Mouse (Mus musculus) left cerebral cortex, adult 9 months (tissue): ENCODE data around the gene Acot1.
"Not testable (repeated sequence)": the region's sequence is repeated elsewhere in the genome, so short reads cannot be mapped to it uniquely, and the experiment has no call there.

Source experiments
- DNase-seq, 2 experiments: peaks; one replicate each; pipeline ENCODE4 v3.0.0; 2022; ENCODE audit warnings: low spot score in 2 of 2

Acot1 gene

DNA sequence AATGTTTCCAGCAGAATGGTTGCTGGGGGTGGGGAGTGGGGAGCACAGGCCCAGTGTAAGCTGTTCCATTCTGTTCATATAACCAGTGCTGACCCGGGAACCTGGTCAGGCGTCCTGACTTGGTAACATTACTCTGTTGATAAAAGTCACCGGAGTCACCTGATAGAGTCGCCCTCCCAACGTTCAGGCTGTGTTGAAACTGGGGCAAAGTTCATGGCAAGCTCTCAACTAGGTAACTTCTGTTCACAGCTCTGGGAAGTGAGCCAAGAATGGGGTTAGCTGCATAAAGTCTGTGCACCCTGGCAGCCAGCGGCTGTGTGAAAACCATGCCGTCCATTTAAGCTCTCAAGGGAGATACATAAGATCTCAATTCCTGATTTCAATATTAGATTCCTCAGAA lies 11.2 kb downstream of the Acot1 start:
- DNase-seq: not testable (repeated sequence)

DNA sequence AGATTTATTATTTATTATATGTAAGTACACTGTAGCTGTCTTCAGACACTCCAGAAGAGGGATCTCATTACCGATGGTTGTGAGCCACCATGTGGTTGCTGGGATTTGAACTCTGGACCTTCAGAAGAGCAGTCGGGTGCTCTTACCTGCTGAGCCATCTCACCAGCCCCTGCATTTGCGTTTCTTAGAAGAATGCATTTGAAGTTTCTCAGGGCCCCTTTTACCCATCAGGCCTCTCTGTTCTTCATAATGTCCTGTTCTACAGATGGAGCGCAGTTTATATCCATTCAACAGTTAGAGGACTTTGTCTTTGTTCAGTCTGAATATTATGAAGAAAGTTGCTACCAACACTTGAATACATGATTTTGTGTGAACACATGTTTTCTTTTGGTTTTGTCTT lies 13.0 kb downstream of the Acot1 start:
- not testable (repeated sequence) for DNase-seq

DNA sequence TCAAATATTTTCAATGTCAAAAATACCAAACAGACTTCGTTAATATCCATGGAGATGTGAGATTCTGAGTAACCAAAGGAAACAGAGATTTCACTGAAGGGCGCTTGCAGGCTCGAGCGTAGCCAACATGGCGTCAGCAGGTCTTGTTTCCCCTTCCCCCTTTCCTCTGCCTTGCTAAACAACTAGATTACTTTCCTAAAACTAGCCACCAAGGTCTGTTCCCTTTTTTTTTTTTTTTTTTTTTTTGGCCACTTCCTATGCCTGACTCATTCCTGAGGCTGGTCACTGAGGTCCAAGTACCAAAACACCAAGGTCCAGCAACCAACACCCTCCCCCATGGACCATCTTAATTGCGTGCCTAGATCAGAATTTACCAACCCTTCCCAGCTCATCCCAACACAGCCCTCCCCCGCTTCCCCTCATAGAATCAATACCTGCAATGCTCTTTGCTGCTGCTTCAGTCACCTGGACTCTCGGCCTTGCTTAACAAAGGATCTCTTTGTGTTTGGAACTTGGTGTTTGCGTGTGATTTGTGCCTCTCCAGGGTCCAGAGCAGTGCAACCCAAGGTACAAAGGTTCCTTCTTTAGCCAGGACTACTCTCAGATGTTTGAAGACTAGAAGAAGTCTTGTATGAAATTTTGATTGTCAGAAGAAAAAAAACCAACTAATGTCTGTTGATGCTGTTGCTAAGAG lies 13.9 kb downstream of the Acot1 start:
- no peak for DNase-seq

DNA sequence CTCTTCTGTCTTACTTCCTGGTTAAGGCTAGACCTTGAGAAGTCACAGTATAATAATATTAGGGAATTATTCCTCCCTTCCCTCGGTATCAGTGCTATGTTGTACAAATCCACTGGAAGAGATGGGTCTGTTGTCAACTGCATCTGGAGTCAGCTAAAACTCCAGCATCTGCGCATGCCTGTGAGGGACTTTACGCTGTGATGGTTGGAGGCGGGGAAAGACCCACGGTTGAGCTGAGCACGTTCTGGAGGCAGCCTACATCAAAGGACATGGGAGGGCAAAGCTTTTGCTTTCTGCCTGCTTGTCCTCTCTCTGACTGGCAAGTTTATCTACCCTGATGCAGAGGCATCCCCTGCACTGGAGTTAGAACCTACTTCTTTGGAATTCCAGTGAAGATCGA lies 16.6 kb downstream of the Acot1 start:
- no peak for DNase-seq

DNA sequence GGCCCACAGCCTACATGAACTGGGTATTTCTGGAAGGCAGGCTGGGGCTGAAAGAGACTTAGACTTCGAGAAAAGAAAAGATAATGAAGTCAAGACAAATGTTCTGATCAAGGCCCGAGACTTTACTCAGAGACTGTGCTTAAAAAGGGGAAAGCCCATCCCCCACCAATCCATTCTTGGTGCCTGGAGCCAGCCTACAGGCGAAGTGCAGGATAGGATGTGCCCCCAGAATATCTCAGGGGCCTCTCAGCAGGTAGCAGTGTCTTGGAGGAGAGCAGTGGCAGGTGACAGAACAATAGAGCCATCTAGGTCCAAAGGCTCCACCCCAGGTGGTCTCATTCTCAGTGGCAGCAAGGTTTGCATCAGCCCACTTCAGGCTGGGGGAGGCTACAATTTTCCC lies 19.0 kb downstream of the Acot1 start:
- DNase-seq: not testable (repeated sequence)

DNA sequence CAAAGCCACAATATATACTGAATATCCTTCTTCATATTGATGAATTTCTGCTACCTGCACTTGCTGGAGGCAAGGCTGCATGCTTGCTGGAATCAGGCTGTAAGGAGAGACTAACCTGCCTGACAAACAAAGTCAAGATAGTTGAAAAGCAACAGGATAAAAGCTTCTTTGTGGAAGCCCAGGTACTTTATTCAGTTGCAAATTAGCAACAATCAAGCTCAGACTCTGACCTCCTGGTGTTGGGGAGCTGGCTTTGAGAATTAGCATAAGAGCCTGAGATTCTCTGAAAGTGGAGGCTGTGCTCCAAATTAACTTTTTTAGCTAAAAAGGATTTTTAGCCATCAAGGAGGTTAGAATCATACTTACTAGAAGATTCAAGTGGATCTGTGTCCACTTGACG lies 19.8 kb downstream of the Acot1 start:
- DNase-seq: not testable (repeated sequence)

DNA sequence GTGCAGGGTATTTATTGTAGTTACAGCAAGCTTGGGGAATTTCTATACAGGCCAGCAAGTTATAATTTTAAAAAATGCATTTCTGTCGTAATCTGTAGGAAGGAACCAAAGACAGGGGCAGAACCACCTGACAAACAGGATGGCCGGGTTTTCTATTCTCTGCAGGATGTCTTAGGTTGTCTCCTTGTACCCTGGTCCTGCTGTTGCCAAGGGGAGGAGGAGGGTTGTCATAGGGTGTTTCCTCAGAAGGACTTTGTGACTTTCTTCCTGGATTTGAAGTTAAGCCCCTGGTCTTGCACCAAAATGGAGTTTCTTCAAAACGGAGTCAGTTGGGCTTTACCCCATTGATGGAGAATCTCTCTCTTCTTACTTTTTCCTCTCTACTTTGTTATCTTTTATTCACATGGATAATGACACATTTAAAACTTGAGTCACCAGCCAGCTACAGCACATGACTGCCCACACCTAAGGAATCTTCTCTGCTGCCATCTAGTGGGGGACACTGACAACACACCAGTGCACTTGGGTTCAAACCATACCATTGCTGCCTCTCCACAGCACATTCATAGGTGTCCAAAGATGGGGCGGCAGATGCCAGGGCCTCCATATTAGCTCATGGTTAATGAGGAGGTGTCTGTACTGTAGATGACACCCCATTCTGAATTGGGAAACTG lies 21.5 kb downstream of the Acot1 start:
- DNase-seq: peak in 1 of 2 experiments; percentile 86

DNA sequence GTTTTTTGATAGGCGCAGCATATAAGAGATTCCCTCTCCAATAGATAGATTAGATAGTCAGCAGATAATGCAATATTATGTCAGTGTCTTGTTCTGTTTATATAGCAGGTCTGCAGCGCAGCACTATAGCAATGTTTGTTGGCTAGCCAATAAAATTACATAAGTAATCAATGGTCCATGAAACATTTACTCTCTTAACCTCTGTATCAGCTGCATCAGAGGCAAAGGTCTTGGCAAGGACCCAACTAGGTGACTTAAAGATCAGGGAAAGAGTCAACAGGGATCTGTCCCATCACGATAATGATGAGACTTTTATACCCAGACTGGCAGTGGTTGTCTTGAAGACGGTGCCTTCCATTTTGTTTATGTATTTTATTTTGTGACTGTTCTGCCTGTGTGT lies 23.6 kb downstream of the Acot1 start:
- DNase-seq: no peak

DNA sequence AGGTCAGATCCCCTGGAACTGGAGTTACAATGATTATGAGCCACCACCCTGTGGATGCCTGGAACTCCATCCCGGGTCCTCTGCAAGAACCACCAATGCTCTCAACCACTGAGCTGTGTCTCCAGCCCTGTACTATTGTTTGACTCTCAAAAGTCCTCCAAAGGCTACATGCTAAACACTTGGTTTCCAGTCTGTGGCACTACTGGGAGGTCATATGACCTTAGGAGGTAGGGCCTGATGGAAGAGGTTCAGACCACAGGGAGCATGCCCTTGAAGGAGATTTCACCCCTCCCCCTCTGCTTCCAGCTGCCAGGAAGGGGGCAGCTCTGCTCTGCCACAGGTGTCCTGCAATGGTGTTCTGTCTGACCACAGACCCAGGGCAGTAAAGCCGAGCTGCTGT lies 24.0 kb downstream of the Acot1 start:
- DNase-seq: not testable (repeated sequence)

DNA sequence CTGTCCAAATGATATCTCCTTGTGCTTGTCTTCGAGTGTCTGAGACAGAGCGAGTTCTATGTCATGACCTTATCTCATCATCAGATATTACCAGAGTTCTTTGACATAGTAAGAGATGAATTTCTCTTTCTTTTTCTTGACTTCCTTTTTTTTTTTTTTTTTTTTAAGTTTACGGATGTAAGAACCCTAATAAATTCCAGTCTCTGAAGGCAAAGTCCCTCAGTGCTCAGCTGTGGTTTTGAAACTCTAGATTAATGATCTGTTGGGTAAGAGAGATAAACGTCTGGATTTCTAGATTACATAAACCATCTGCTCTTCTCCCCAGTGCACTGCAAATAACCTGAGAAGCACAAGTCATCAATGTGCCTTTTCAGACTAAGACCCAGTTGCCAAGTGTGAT lies 24.8 kb downstream of the Acot1 start:
- DNase-seq: no peak

DNA sequence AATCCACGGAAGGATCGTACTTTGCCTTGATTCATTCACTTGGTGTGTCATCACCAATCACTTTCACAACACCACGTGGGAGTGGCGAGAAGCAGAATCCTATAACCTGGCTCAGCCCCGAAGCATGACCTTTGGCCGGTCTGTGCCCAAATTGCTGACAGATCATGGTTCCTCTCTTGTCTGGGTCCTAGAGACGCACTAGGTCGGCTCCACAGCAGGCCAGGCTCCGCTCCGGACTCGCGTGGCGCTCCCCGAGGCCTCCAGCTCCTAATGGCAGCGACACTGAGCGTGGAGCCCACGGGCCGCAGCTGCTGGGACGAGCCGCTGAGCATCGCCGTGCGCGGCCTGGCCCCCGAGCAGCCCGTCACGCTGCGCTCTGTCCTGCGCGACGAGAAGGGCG lies 29.0 kb downstream of the Acot1 start, which contains the start of gene Acot4:
Gene Acot4, plus strand, starts transcription at position 139 of the 400 bp plus-strand sequence.
- DNase-seq: peak in 1 of 2 experiments; percentile 17

DNA sequence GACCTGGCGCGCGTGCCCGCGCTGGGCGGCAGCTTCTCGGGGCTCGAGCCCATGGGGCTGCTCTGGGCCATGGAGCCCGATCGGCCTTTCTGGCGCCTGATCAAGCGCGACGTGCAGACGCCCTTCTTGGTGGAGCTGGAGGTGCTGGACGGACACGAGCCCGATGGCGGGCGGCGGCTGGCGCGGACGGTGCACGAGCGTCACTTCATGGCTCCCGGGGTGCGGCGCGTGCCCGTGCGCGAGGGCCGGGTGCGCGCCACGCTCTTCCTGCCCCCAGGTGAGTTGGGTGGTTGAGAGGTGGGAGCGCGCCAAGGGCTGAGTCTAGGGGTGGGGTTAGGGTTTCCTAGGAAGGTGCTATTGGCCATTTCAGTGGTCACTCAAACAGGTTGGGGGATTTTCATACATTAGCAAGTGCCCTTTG lies 29.4 kb downstream of the Acot1 start, which contains the start of gene Gm49366:
Gene Gm49366, plus strand, starts transcription at position 245 of the 421 bp plus-strand sequence.
- DNase-seq: peak in 1 of 2 experiments; percentile 34

DNA sequence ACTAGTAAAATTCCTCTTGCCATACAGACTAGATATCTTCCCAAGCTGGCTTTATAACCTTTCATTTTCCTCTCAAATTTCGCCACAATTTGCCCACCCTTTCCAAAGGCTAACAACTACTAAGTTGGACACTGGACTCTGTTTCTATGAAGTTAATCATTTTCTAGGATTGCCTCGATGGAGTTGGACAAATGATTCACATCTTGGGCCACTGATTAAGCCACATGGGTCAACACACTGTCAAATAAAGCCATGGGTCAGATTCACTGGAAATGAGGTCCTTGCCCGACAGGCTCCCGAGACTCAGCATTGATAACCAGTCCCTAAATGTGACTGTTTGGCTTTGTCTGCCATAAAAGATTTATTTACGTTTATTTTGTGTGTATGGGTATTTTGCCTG lies 33.0 kb downstream of the Acot1 start:
- DNase-seq: no peak

DNA sequence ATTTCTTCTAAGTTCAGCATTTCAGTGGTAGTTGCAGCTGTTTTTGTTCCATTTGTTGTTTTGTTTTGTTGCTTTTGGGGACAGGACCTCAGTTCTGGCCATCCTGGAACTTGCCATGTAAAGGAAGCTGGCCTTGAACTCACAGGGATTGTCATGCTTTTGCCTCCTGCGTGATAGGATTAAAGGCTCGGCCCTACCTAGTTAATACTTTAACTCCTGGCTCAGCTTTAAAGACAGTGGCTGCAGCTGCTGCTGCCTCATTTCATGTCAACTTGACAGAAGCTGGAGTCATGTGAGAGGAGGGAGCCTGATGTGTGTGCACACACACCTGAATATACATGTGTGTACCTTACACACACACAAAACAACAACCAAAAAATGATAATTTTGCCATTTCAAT lies 34.8 kb downstream of the Acot1 start:
- no peak for DNase-seq

DNA sequence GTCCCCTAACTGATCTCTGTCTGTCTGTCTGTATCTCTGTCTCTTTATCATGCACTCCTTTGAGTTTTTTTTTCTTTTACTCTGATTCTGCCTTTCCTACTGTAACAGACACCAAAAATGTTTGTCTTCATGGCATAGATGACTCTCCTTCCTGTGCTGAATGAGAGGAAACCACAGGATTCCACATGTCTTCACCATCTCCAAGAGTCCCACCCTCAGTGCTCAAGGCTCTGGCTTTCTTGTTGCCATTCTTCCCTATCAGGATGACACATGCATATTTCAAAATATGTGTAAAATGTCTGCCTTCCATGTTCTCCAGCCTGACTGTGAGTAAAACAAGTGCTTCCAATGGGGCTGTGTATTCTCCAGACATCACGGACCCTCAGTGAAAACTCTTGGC lies 37.6 kb downstream of the Acot1 start:
- DNase-seq: no peak

DNA sequence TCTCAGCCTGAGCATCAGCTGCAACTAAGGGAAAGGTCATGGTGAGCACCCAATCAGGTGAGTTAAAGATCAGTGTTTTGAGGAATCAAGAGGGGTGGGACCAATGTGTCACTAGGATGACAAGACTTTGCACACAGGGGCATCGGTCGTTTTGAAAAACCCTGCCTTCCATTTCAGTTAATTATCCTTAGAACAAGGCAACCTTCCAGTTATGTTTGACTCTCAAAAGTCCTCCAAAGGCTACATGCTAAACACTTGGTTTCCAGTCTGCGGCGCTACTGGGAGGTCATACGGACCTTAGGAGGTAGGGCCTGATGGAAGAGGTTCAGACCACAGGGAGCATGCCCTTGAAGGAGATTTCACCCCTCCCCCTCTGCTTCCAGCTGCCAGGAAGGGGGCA lies 41.5 kb downstream of the Acot1 start:
- DNase-seq: not testable (repeated sequence)

DNA sequence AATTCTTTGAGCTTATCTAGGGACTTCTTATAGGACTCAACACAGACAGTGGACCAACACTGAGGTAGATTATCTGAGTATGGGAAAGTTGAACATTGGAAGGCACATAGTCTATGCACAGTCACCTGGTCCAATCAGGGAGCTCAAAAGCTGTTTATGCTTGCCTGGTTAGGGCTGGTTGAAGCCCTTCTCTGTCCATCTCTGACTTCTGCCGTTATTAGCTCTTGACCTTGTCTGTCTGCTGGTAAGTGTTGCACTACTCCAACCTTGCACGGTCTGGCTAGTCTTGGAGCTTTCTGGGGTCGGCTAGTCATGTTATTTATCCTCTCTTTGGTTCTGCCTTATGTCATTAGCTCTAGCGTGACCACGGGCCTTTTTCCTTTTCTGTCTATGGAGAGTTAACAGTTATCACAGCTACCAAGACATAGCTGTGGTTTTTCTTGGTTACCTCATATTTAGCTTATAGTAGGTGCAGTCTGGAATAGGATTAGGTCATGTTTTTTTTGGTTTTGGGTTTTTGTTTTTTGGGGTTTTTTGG lies 42.7 kb downstream of the Acot1 start, which contains the start of gene Acot3:
Gene Acot3, plus strand, starts transcription at position 208 of the 538 bp plus-strand sequence.
- DNase-seq: no peak

DNA sequence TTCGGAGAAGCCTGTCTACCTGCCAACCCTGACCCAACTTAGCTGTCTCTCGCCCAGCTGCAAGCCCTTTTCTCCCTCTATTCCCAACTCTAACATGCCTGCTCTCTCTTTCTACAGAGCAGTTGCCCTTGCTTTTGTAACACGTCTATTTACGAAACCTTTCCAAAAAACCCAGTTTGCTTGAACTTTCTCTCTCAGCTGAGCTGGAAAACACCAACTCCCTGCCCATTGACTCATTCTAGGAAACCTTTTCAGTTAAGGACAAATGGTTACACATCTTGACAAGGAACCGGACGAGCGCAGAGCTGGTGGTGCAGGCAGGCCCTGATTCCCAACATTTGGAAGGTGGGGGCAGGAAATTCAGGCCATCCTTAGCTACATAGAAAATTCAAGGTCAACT lies 43.3 kb downstream of the Acot1 start:
- no peak for DNase-seq

DNA sequence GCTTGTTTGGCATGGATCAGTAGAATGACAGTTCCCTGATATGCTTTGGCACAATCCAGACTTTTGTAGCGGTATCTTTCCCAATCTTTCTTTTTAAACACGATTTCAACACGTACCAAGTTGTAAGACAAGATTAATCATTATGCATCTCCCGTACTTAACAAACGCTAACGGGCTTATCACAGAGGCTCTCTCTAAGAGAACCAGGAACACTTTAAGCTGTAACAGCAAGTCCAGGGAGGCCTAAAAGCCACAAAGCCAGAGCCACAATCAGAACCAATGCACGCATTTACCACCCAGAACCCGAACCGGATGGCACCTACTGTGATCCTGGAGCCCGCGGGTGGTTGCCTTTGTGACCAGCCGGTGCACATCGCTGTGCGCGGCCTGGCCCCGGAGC lies 43.9 kb downstream of the Acot1 start:
- no peak for DNase-seq

DNA sequence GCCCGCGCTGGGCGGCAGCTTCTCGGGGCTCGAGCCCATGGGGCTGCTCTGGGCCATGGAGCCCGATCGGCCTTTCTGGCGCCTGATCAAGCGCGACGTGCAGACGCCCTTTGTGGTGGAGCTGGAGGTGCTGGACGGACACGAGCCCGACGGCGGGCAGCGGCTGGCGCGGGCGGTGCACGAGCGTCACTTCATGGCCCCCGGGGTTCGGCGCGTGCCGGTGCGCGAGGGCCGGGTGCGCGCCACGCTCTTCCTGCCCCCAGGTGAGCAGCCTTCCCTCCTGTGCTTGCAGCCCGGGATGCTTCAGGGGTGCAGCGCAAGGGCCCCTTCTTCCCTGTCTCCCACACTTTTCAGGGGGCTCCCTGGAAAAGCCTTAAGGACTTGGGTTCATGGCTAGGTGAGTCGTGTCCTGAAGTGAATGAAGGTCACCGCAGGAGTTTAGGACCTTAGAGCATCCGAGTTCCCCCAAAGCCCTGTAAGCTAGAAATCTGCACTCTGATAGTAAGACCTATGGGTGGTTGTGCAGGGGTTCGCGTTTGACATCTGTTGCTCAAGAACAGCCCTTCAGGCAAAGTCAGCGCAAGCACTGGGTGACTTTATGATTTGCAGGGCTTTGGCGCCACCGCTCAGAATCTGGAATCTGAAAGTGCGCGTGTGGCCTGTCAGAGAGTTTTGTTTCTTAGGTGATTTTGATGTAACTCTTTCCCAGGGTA lies 44.5 kb downstream of the Acot1 start:
- DNase-seq: no peak

DNA sequence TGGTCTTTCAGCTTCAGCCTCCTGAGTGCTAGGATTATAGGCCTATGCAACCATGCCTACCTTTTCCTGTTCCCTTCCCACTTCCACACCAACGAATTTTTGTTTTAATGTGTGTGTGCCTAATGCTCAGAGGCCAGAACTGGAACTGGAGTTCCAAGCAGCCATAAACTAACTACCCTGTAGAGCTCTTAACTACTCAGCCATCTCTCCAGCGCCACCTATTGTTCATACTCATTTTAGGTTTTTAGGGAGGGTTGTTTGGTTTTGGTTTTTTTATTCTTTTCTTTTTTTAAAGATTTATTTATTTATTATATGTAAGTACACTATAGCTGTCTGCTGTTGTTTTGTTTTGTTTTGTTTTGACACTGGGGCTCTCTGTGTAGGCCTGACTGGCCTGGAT lies 51.7 kb downstream of the Acot1 start:
- DNase-seq: no peak

DNA sequence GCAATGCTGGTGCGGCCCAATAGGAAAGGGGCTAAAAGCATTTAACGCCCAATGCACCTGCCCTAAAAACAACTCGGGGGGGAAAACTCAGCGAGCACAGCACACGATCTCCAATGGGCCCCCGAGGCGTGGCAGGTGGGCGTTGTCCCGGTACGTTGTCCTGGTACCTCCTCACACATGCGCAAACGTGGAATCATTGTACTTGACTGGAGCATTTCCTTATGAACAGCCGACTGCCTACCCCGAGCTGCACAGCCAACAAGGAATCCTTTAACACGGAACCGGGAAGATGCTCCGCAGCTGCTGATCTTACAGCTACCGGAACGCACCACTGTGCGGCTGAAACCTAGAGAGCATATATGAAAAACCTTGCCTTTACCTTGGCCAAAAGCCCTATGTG lies 53.0 kb downstream of the Acot1 start:
- no peak for DNase-seq
